Mouse (Mus musculus): ENCODE measurements at regions not wholly inside any gene's neighbourhood (a gene's known extent, or its start where the extent isn't known, plus 50 kb on each side); places are given as distances from the start of the nearest gene placed in this dataset.

GRCm38 (mm10) chr13:47413261-47413660, 290.8 kb downstream of the Rnf144b start:
- DNase-seq: no peak

DNA sequence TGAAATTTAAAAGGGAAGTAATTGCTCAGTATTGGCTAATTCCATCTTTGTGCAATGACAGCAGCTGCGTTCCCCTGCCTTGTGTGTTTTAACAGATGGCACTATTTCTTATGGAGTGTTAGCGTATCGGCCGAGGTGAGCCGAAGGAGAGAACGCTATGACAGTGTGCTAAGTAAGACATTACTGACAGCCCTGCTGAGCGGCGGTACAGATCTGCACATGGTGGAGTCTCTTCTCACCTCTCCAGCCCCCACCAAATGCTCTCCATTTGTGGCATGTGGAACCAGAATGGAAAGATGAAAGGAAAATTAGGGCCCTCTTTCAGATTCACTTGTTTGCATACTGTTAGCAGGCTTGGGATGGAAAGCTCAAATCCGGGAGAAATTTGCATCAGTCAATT, 291.5 kb downstream of the Rnf144b start:
- no peak for DNase-seq

GRCm38 (mm10) chr13:47429856-47430365, 307.5 kb downstream of the Rnf144b start:
- DNase-seq: no peak

DNA sequence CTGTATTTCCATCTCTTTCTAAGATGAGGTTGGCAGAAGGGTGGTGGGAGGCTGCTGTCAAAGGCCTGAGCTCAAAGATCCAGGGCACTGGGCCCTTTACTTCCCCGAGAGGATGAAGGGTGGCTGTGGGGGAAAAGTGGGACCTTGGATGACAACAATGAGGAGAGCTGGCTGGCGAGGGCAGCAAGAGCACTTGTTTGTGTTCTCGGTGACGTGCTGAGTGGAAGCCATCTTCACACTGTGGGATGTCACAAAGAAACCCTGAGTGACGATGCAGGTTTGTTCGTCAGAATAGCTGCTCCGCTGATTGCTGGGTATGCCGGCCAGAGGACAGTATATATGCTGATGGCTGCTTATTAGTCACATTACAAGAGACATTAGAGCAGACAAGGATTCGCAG, 308.0 kb downstream of the Rnf144b start:
- no peak for DNase-seq

- DNase-seq: no peak
Observed at GRCm38 (mm10) chr13:47435631-47436030, 313.2 kb downstream of the Rnf144b start.

- peak in 1 of 2 experiments; percentile 3 for DNase-seq
Observed at GRCm38 (mm10) chr13:47444876-47445275, 322.4 kb downstream of the Rnf144b start.

DNA sequence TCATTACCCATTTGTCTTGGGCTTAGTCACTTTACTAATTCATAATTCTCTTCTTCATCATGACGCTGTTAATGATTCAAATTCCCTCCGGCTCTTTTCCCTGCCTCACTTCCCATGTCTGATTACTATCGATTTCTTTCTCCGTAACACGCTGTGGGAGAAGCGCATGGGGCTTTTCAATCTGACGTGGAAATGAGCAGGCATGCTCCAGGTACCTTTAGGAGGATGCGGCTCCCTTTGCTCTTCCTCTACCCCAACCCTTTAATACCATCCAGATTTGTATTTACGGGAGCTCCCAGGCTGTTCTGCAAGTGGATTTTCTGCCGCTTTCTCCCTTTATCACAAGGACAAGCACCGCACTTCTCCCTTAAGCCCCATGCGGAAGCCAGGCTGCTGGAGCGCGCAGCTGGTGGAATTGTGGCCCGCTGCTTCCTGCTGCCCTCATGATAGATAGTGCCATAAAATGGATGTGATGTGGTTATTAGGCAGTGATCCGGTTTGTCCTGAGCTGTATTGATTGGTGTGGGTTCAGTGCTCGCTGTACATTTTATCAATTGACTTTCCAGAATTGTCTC, 329.8 kb downstream of the Rnf144b start:
- no peak for DNase-seq

DNA sequence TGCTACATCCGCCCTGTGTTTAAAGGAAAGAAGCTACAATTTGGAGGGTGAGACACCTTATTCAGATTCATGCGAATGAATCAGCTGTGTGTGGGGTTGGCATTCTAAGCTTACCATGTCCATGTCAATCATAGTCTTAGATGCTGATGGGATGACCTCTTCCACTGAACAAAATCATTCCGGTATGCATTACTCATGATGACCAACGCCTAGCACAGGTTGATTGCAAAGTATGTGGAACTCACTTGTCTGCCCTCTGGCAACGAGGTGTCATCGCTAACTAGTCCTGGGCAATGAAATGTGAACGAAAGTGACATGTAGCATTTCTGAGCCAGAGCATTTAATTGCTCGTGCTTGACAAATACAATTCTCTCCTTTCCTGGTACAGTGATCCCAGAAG, 339.7 kb downstream of the Rnf144b start:
- DNase-seq: no peak

DNA sequence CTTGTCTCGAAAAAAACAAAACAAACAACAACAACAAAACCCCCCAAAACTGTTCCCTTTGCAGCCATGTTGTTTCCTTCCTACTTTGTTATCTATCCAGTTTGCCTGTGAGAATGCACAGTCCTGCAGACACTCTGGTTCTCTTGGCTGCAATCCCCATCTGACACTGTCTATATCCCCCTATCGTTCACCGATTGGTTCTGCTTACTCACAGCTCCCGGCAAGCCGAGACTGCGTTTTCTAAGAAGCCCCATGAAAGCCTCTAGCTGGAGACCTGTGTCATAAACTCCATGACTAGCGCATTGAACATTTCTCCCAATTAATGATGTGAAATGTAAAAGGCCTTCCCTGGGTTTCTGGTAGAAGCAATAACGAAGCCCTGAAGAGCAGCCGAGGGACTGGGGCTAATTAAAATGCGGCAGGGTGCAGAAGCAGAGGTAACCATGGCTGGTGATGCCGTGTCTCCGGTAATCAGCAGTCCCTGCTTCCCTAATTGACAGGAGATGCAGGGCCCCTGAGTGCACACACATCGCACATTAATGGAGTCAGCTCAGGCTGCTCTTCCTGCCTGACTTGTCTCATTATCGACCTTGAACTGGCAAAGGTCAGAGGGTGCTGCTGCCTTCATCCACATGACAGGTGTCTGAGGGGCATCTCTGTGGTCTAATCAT, 349.2 kb downstream of the Rnf144b start:
- no peak for DNase-seq

DNA sequence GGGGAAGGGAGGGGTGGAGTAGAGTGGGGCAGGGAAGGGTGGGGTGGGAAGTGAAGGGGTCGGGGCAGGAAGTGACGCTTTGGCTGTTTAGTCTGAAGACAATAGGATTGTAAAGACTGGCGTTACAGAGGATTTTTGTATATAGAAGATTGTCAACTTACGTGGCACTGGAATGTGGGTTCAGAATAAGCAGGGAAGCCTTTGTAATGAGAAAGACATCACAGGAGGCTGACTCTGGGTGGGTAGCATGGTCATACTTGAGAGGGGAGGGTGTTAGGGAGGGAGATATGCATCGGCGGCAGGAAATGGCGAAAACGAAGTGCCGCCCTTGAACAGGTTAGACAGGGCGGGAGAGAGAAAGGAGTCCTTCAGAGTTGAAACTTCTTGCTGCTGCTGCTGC, 357.7 kb downstream of the Rnf144b start:
- DNase-seq: no peak

DNA sequence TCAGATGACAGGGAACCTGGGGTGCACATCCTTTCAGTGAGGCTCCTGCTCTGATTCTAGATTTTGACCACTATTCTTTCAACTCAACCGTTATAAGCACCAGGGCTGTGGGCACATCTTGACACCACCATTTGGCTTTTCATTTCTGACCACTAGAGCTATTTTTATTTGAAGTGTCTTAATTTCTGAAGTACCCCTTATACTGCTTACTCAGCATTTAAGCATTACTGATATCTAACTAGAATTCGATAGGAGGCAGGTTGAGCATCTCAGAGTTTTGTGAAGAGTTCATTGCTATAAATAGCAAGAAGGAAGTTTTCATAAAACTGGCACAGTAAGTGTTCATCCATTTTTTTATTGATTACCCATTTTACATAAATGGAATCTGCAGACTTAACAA, 362.4 kb downstream of the Rnf144b start:
- no peak for DNase-seq

DNA sequence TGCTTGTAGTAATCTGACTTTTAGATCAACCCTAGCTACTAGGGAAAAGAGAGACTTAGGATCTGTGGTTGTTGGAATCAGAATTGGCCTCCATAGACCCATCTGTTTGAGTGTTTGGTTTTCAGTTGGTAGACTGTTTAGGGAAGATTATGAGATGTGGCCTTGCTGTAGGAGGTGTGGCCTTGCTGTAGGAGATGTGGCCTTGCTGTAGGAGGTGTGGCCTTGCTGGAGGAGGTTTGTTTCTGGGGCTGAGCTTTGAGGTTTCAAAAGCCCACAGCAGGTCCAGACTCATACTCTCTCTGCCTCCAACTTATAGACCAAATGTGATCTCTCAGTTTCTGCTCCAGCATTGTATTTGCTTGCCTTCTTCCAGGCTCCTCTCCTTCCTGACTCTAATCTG, 363.7 kb downstream of the Rnf144b start:
- DNase-seq: no peak

DNA sequence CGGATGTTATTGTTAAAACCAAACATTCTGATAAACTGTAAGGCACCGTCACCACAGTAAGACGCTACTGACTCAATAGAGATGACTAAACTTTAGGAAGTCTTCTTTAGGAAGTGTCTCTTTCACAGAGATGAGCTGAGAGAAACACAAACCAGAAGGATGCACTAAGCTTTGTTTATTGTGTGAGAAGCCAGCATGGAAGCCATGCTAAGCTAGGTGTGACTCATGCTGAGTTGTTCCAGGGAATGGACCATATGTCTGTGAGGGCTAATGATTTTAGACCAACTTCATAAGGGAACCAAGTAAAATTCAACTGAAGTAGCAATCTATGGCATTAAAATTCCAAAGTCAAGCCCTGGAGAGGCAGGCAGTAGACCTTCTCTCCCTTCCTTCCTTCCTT, 364.2 kb downstream of the Rnf144b start:
- DNase-seq: no peak

- no peak for DNase-seq
Observed at GRCm38 (mm10) chr13:47505380-47505955, 383.0 kb downstream of the Rnf144b start.

- no peak for DNase-seq
Observed at GRCm38 (mm10) chr13:47532935-47533334, 410.5 kb downstream of the Rnf144b start.

GRCm38 (mm10) chr13:47537156-47537555, 414.7 kb downstream of the Rnf144b start:
- DNase-seq: no peak

DNA sequence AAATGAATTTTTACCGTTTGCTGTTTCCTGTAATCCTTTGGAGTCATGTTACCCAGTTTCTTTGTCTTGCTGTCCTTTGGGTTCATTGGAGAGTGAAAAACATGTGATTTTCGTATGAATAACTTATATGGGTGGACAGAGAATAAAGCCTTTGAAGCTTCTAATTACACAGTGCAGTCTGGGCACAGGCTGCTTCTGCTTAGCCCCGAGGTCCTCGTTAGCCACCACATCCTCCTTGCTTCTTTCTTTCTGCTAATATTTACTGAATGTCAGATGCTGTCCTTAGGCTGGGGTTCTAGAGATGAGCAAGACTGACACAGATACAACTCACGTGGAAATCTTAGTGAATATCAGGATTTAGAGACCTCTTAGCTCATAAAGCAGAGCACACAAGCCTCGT, 427.2 kb downstream of the Rnf144b start:
- no peak for DNase-seq

DNA sequence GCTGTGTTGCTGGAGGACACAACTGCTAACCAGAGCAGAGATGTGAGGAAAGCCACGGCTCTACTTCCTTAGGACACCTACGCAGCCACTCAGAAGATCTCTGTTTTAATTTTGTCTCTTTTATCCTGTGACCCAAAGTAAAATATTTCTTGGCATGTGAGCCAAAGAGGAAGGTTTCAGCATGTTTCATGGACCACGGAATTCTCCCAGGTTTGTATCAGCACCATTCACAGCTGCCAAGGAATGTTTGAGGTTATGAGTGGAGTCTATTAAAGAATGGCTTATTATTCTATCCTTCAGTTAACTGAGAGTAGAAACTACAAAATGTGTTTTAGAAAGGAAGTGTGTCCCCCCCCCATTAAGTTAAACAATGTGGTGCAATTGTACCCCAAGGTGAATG, 429.8 kb downstream of the Rnf144b start:
- no peak for DNase-seq

GRCm38 (mm10) chr13:47554198-47554597, 431.7 kb downstream of the Rnf144b start:
- no peak for DNase-seq

DNA sequence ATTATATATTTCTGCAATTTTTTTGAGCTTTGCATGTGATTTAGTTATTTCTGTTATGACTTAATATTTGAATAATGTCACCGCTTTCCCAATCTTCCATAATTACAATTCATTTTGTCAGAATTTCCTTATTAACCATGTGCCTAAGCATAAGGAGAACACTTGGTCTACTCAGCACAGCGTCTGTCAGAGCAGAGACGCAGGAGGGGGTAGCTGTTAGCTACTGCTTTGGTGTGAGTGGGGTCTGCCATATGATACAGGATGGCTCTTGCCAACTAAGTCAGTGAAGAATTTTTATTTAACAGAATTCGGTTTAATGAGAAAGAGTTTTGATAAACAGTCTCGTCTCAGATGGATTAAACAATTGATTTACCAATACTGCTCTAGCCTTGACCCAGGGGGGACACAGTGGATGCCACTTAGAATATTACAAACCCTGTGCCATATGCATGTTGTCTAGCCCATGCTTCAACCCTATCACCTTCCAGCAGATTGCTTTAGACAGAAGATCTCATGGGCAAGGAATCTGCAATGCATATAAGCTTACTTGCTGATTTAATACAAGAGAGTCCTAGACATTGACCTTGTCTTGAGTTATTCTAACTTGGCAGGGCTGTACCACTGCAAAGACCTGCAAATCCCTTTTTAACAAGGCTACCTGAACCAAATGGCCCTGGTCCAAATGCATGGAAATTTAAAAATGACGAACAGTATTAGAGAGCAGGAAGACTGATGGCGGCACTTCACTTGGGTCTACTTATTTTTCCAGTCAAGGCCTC, 434.9 kb downstream of the Rnf144b start:
- DNase-seq: no peak

- no peak for DNase-seq
Observed at GRCm38 (mm10) chr13:47562836-47563235, 440.4 kb downstream of the Rnf144b start.

- no peak for DNase-seq
Observed at GRCm38 (mm10) chr13:47576516-47576915, 454.1 kb downstream of the Rnf144b start.

DNA sequence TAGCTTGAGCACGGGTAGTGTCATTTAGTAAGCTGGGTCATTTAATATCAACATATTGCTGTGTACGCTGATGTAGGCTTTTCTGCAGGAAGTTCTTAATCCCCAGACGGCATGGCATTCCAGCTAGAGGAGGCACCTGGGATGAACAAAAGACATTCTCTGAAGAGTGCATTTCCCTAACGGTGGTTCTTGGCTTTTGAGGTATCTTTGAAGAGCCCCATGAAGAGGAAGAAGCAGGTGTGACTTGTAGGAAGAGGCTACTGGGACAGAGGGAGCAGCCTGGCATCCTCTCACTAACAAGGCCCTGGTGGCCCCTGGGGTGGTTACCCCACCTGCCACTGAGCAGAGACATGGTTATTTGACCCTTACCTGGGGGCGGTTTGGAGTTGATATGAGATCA, 457.7 kb downstream of the Rnf144b start:
- DNase-seq: no peak

GRCm38 (mm10) chr13:47585158-47585557, 462.7 kb downstream of the Rnf144b start:
- DNase-seq: no peak
